Mouse (Mus musculus) thymus, adult 2 months (tissue): ENCODE measurements around the gene Fam49a. TPM values are rescaled to one million over a fixed set of nuclear protein-coding genes. Genes with fewer than 3 reads are reported as not detected.

Experiments used
- DNase-seq: peaks from one replicate; pipeline ENCODE4 v3.0.0; 2021
- H3K27ac ChIP-seq: fragments of 200-500 bp; 2 replicates; pipeline ENCODE4 v1.5.1; 2012; ENCODE audit warnings: low read length, control low read depth; ENCODE audit not compliant: control insufficient read depth, insufficient read depth
- H3K27me3 ChIP-seq: fragments of 200-500 bp; 2 replicates; pipeline ENCODE4 v1.6.1; 2012; ENCODE audit warnings: mild to moderate bottlenecking, low read length, moderate library complexity, mixed read lengths; ENCODE audit not compliant: control insufficient read depth, insufficient read depth
- H3K36me3 ChIP-seq: fragments of 200-500 bp; 2 replicates; pipeline ENCODE4 v1.6.1; 2012; ENCODE audit warnings: mild to moderate bottlenecking, low read length, moderate library complexity; ENCODE audit not compliant: control insufficient read depth, insufficient read depth
- H3K4me1 ChIP-seq: fragments of 200-500 bp; replicated peaks from 2 replicates; pipeline ENCODE4 v1.6.1; 2012; ENCODE audit warnings: low read length; ENCODE audit not compliant: control insufficient read depth, insufficient read depth
- H3K4me3 ChIP-seq: fragments of 200-500 bp; 2 replicates; pipeline ENCODE4 v1.5.1; 2012; ENCODE audit warnings: mild to moderate bottlenecking, low read length, control low read depth, moderate library complexity; ENCODE audit not compliant: control insufficient read depth, insufficient read depth
- CTCF ChIP-seq: fragments of 200-500 bp; IDR thresholded peaks from 2 replicates; pipeline ENCODE4 v1.5.1; 2012; ENCODE audit warnings: mild to moderate bottlenecking, control low read depth, low read length, moderate library complexity, borderline replicate concordance; ENCODE audit not compliant: control insufficient read depth, poor library complexity, insufficient read depth; ENCODE audit errors: extremely low read depth
- POLR2A ChIP-seq: fragments of 200-500 bp; IDR thresholded peaks from 2 replicates; pipeline ENCODE4 v1.6.1; 2012; ENCODE audit warnings: mild to moderate bottlenecking, low read length, control low read depth, moderate library complexity; ENCODE audit not compliant: control insufficient read depth, poor library complexity, insufficient read depth; ENCODE audit errors: extremely low read depth
- WGBS: fragments of 180-500 bp; shearing (Covaris S2); methylation state at CpG from one replicate; pipeline ENCODE4 v1.1.7; 2018; 5-methylcytosine and 5-hydroxymethylcytosine counted together
- polyA plus RNA-seq: library from polyadenylated mRNA; depleted of rRNA; stranded (reverse); fragments of >200 nt; gene quantifications from 2 replicates; pipeline ENCODE4 v1.2.3, GENCODE M21; 2012

Fam49a gene
- polyA plus RNA-seq, 1 experiment: 5.3 TPM

DNA sequence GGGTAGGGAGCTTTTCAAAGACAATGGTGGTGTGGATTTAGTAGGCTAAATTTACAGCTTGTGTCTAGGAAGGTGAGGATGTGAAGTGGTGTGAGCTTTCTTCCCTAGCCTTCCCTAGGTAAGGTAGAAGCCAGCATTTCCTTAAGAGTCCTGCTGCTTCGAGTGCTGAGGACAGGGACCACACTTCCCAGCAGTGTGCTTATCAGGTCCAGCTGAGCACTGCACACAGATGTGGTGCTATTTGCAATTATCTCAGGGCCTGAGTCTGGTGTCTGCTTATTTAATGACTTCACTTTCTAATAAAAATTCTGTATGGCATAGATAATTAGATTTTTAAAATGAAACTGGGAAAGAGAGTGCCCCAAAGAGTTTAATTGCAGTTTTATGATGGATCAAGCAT is 4.6 kb downstream of the Fam49a start:
- DNase-seq: no peak
- Histone ChIP-seq H3K27me3 (no peaks in the 10 kb centered on the region), H3K4me3 (no peak overlapping the region), H3K36me3 (no peaks in the 10 kb centered on the region), H3K4me1 (peaks cover 19% of the 10 kb centered on the region), H3K27ac (no peak overlapping the region)
- WGBS: 89% methylated on average over 1 of the region's 1 CpGs
- TF ChIP-seq POLR2A (no peak), CTCF (no peak)

DNA sequence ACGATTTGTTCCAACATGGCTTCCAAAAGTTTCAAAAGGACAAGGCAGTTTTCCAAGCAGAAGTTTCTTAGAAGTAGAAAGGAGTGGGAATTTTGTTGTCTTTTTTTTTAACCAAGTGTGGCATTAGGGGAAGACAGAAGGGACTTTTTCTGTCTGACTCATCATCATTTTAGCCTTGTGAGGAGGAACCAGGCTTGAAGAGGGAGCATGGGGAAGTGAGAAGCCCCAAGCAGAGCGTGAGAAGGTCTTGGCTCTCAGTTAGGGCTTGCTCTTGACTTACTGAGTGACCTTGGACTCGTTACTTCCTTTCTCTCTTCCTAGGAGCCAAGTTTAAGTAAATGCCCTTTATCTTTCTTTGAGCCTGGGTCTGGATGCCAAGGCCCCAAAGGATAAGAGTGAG is 8.6 kb downstream of the Fam49a start:
- Histone ChIP-seq H3K4me3 (no peak overlapping the region), H3K36me3 (no peaks in the 10 kb centered on the region), H3K4me1 (peaks cover 7% of the 10 kb centered on the region; the same call in 1 of the 2 replicates), H3K27ac (no peak overlapping the region), H3K27me3 (no peaks in the 10 kb centered on the region)
- DNase-seq: no peak
- 69% methylated on average over 3 of the region's 3 CpGs for WGBS
- no peak for TF ChIP-seq POLR2A
- no peak for TF ChIP-seq CTCF

DNA sequence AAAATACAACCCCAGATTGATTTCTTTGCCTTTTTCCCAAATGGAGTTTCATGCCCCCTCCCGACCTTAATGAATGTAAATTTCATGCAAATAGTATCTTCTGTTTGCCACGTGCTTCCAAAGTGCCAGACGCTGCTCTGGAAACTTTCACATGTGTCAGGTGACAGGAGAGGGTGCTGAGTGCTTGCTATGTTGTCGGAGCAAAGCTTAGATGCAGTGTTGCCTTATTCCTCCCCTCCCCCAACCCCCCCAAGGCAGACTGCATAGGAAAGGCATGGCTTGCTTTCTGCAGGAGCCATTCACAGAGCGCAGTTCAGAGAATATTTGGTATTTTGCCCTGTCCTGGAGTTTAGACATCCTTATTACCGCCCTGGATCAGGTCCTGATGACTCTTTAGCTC is 12.2 kb downstream of the Fam49a start:
- H3K27me3 ChIP-seq: no peaks in the 10 kb centered on the region
- 89% methylated on average over 6 of the region's 6 CpGs for WGBS
- H3K4me1 ChIP-seq: peaks cover 13% of the 10 kb centered on the region; the same call in 1 of the 2 replicates
- H3K36me3 ChIP-seq: no peaks in the 10 kb centered on the region
- DNase-seq: no peak
- no peak for TF ChIP-seq POLR2A
- TF ChIP-seq CTCF: no peak
- H3K4me3 ChIP-seq: no peak overlapping the region
- H3K27ac ChIP-seq: no peak overlapping the region

DNA sequence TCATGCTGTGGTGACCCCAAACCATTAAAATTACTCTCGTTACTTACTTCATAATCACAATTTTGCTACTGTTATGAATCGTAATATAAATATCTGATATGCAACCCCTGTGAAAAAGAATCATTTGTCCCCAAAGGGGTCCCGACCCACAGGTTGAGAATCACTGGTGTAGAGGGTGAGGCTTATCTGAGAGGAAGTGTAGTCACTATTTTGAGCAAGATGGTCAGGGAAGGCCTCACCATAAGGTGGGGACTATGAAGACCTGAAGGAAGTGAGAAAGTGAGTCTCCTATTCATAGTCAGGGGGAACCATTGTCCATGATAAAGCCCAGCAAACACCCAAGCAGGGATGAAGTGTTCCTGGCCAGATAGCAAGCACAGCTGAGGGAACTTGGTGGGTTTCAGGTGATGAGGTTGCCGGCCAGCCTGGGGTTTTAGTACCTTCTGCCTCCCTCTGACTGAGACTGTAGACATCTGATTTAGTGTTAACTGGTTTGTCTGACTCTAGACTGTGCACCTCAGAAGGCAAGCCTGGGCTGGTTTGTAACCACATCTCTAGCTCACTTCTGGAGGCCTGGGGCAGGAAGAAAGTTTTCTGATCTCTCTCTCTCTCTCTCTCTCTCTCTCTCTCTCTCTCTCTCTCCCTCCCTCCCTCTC is 13.3 kb downstream of the Fam49a start:
- no peak for TF ChIP-seq POLR2A
- no peak for TF ChIP-seq CTCF
- Histone ChIP-seq H3K4me3 (no peak overlapping the region), H3K27ac (peak overlapping the region; percentile 1; the same call in 1 of the 2 replicates), H3K4me1 (peaks cover 13% of the 10 kb centered on the region; the same call in 1 of the 2 replicates), H3K36me3 (no peaks in the 10 kb centered on the region), H3K27me3 (no peaks in the 10 kb centered on the region)
- DNase-seq: no peak
- WGBS: 68% methylated on average over 4 of the region's 4 CpGs

DNA sequence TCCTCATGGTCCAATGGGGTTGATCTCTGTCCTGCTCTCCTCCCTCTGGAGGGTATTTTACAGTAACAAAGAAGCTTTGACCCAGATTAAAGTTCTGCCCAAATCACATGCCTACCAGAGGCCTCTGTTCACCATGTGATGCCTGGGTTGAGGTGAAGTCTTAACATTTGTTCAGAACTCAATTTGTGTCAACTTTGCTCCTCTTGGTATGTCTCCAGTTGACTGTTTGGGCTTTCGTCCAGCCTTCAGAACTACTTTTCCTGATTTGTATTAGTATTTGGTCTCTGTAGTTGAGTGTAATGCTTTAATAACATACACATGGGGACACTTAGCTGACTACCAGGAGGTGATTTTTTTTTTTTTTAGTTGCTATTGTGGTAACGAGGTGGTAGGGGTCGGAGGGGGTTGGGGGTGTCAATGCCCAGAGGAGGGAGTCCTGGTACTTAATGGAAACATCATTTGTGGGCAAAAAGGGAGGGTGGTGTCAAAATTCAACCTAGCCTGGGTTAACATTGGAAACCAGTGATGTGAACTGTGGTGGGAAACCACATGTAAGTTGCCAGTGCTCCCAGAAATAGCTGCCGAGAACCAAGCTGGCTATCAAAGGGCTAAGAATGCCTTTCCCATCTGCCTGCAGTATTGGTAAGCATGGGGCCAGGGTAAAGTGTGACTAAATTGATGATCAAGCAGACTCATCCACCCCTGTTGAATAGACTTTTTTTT is 16.0 kb downstream of the Fam49a start:
- Histone ChIP-seq H3K4me1 (peaks cover 11% of the 10 kb centered on the region; the same call in 1 of the 2 replicates), H3K27me3 (no peaks in the 10 kb centered on the region), H3K27ac (no peak overlapping the region), H3K4me3 (no peak overlapping the region), H3K36me3 (no peaks in the 10 kb centered on the region)
- WGBS: 43% methylated on average over 4 of the region's 4 CpGs
- no peak for DNase-seq
- TF ChIP-seq CTCF (no peak), POLR2A (no peak)

DNA sequence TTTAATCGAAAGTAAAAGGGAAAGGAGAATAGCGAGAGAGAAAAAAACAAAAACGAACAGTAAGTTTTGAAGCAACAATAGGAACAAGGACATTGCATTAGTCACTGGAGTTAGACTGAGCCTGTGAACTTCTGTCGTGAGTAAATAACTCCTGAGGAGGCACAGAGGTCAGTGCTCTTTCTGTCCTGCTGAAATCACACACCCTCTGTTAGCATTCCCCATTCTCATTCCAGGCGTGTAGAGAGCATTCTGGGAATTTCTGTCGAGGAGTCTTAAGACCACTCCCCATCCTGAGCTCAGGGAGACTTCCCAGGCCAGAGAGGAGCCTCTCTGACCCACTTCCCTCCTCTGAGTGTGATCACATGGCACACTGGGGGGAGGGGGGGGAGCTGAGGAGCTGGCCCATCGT is 16.5 kb downstream of the Fam49a start:
- Histone ChIP-seq H3K4me3 (no peak overlapping the region), H3K27me3 (no peaks in the 10 kb centered on the region), H3K4me1 (peaks cover 10% of the 10 kb centered on the region; the same call in 1 of the 2 replicates), H3K27ac (no peak overlapping the region), H3K36me3 (no peaks in the 10 kb centered on the region)
- DNase-seq: no peak
- TF ChIP-seq CTCF (no peak), POLR2A (no peak)
- 70% methylated on average over 7 of the region's 7 CpGs for WGBS
